ENCODE assay signal across 8 mouse cellular contexts in the genomic region with DNA sequence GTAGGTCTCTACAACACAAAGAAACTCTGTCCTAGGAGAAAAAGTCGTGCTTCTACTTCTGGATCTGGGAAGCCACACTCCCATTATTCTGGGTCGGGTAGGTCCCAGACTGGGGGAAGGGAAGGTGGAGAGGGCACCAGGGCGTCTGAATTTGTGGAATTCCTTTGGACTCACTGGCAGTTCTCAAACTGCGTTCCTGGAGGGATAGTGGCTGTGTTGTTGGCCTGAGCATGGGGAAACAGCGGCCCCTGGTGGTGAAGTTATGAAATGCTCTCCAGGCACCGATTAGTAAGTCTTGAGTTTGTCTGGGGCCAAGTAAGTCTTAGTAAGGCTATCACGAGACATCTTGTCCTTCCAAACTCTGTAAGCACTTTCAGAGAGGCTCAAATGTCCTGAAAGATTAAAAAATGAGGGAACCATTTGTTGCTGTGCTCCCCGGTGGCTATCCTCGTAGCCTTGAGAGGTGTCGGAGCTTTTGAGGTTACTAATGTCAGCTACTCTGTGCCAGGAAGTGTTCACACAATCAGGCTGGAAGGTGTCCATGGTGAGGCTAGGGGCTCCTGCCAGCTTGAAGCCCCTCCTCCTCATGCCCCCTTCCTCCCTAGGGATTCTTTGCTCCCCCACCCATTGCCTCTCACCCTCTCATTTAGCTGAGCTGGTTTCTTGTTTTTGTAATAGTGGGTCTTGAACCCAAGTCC. TPM values are rescaled to one million over a fixed set of nuclear protein-coding genes. Genes with fewer than 3 reads are reported as not detected.
DNase-seq lines count a peak whose midpoint lies in the region; ATAC-seq and TF ChIP-seq lines count a peak whose summit lies in the region.

No protein-coding gene starts in this region.

- 10% methylated on average over 10 of the region's 10 CpGs for WGBS in hindbrain, postnatal 0 days

- H3K4me1 ChIP-seq in hindbrain, postnatal 0 days (ENCODE audit: insufficient read depth, low read length), result no peaks in the 10 kb centered on the region

- H3K27ac ChIP-seq in hindbrain, postnatal 0 days, result no peak overlapping the region

- peak; percentile 85 for ATAC-seq in hindbrain, postnatal 0 days
- peak; percentile 82 for ATAC-seq in megakaryocyte-erythroid progenitor cell, adult 5-6 weeks (replicated peaks; ENCODE audit: low FRiP score, low TSS enrichment, poor library complexity, severe bottlenecking)

- H3K27me3 ChIP-seq in hindbrain, postnatal 0 days (ENCODE audit: insufficient read depth, low read length), result no peaks in the 10 kb centered on the region

- H3K4me3 ChIP-seq in hindbrain, postnatal 0 days (ENCODE audit: low read length), result no peak overlapping the region

- no peak overlapping the region for H3K4me2 ChIP-seq in hindbrain, postnatal 0 days (ENCODE audit: low read depth, low read length)

- H3K9me3 ChIP-seq in hindbrain, postnatal 0 days (ENCODE audit: low read length), result no peaks in the 10 kb centered on the region

- H3K9ac ChIP-seq in hindbrain, postnatal 0 days (replicated peaks; ENCODE audit: low read length), result no peak overlapping the region

- peak; percentile 99 for TF ChIP-seq CTCF in hindbrain, postnatal 0 days (IDR thresholded peaks at IDR 0.05; ENCODE audit: low read depth)

- peak; percentile 97 for DNase-seq in ZHBTc4 (ENCODE audit: low read depth, low spot score)
- peak; percentile 90 to 94 for DNase-seq in cerebellum, postnatal 36 days
- DNase-seq in frontal cortex, postnatal 36 days (ENCODE audit: low spot score in 2 of 2), result peak; percentile 90 to 91
- DNase-seq in hindbrain, postnatal 0 days (ENCODE audit: low spot score), result peak; percentile 92
- DNase-seq in left cerebral cortex, adult 18-20 months (ENCODE audit: low spot score in 2 of 2), result peak; percentile 88 to 93
- peak; percentile 86 to 92 for DNase-seq in right cerebral cortex, postnatal 10 days (ENCODE audit: low spot score in 2 of 2)
- DNase-seq in urinary bladder, postnatal 14 days (ENCODE audit: low spot score), result peak; percentile 89

- H3K36me3 ChIP-seq in hindbrain, postnatal 0 days (ENCODE audit: insufficient read depth, low read length), result no peaks in the 10 kb centered on the region

RNA-seq across cellular contexts. Expression of a gene that starts 50.2 kb away (rescaled TPM):
- total RNA-seq in hindbrain, postnatal 0 days (2014; rRNA removed), result 41.4 and 47.7 TPM in 2 replicates
- 9.3 and 10.2 TPM in 2 replicates for polyA plus RNA-seq in hindbrain, postnatal 0 days (2015; fragmentation: Nextera tagmentation; extraction: Ambion mirVana)
- 10 to 100 TPM; 37.1 to 38.7 TPM for total RNA-seq in left cerebral cortex, adult 18-20 months (2021)
- 17.0 and 17.5 TPM in 2 replicates for total RNA-seq in megakaryocyte-erythroid progenitor cell, adult 5-6 weeks (2014; fragmentation: Nextera tagmentation)
- 13.8 and 23.8 TPM in 2 replicates for total RNA-seq in megakaryocyte-erythroid progenitor cell, adult 5-6 weeks (2017)
